Mouse (Mus musculus) megakaryocyte-erythroid progenitor cell, adult 5-6 weeks (primary cell): ENCODE results near the gene Atxn7l2. TPM values are rescaled to one million over a fixed set of nuclear protein-coding genes. Genes with fewer than 3 reads are reported as not detected.

Experiments
- total RNA-seq, 2 experiments: library from RNA; stranded (forward) in 1 of 2; stranded (reverse) in 1 of 2; fragments of 200-1000, 215-1000 nt in 1 of 2; fragments of >200 nt in 1 of 2; fragmentation: Nextera tagmentation in 1 of 2; gene quantifications; 2 replicates each; pipeline ENCODE4 v1.2.3; 2014 to 2017

Atxn7l2 gene
- total RNA-seq, 2 experiments from 2014 or later = 3.2 to 8.3 TPM

Other genes starting within 250 kb of the Atxn7l2 start
- not detected in 2 replicates for gene Gstm3, start 241.7 kb downstream of the Atxn7l2 start, total RNA-seq (2014; fragmentation: Nextera tagmentation)
- not detected in 2 replicates for gene Gstm3, start 241.7 kb downstream of the Atxn7l2 start, total RNA-seq (2017)
- gene Gstm2, start 224.5 kb downstream of the Atxn7l2 start, total RNA-seq (2014; fragmentation: Nextera tagmentation) = not detected in 2 replicates
- 1.5 and 2.6 TPM in 2 replicates for gene Gstm2, start 224.5 kb downstream of the Atxn7l2 start, total RNA-seq (2017)
- gene Gstm1, start 193.0 kb downstream of the Atxn7l2 start, total RNA-seq (2014; fragmentation: Nextera tagmentation) = 9.1 and 18.8 TPM in 2 replicates
- gene Gstm1, start 193.0 kb downstream of the Atxn7l2 start, total RNA-seq (2017) = 8.4 and 14.7 TPM in 2 replicates
- 2.8 and 3.6 TPM in 2 replicates for gene Gstm4, start 166.0 kb downstream of the Atxn7l2 start, total RNA-seq (2014; fragmentation: Nextera tagmentation)
- 1.7 and 2.9 TPM in 2 replicates for gene Gstm4, start 166.0 kb downstream of the Atxn7l2 start, total RNA-seq (2017)
- 56.9 and 63.8 TPM in 2 replicates for gene Ampd2, start 124.3 kb downstream of the Atxn7l2 start, total RNA-seq (2014; fragmentation: Nextera tagmentation)
- 23.8 and 41.6 TPM in 2 replicates for gene Ampd2, start 124.3 kb downstream of the Atxn7l2 start, total RNA-seq (2017)
- gene Gnat2, start 118.1 kb downstream of the Atxn7l2 start, total RNA-seq (2014; fragmentation: Nextera tagmentation) = 0.64 TPM in 1 of 2 replicates, not detected in the other
- 1.7 TPM in 1 of 2 replicates, not detected in the other for gene Gnat2, start 118.1 kb downstream of the Atxn7l2 start, total RNA-seq (2017)
- gene Gnai3, start 64.8 kb downstream of the Atxn7l2 start, total RNA-seq (2014; fragmentation: Nextera tagmentation) = 59.5 and 66.7 TPM in 2 replicates
- 114 and 126 TPM in 2 replicates for gene Gnai3, start 64.8 kb downstream of the Atxn7l2 start, total RNA-seq (2017)
- not detected in 2 replicates for gene Gpr61, start 56.1 kb downstream of the Atxn7l2 start, total RNA-seq (2014; fragmentation: Nextera tagmentation)
- gene Gpr61, start 56.1 kb downstream of the Atxn7l2 start, total RNA-seq (2017) = not detected in 2 replicates
- 1.3 and 2.3 TPM in 2 replicates for gene Amigo1, start 24.6 kb downstream of the Atxn7l2 start, total RNA-seq (2014; fragmentation: Nextera tagmentation)
- 0.66 and 1.9 TPM in 2 replicates for gene Amigo1, start 24.6 kb downstream of the Atxn7l2 start, total RNA-seq (2017)
- gene Cyb561d1, start 9.7 kb downstream of the Atxn7l2 start, total RNA-seq (2014; fragmentation: Nextera tagmentation) = 3.8 and 5.0 TPM in 2 replicates
- gene Cyb561d1, start 9.7 kb downstream of the Atxn7l2 start, total RNA-seq (2017) = 3.5 and 4.6 TPM in 2 replicates
- gene Sypl2, start 15.7 kb upstream of the Atxn7l2 start, total RNA-seq (2014; fragmentation: Nextera tagmentation) = not detected in 2 replicates
- gene Sypl2, start 15.7 kb upstream of the Atxn7l2 start, total RNA-seq (2017) = not detected in 2 replicates
- 223 and 248 TPM in 2 replicates for gene Psma5, start 46.0 kb upstream of the Atxn7l2 start, total RNA-seq (2014; fragmentation: Nextera tagmentation)
- 358 and 414 TPM in 2 replicates for gene Psma5, start 46.0 kb upstream of the Atxn7l2 start, total RNA-seq (2017)
- 4.5 and 7.6 TPM in 2 replicates for gene Sort1, start 73.1 kb upstream of the Atxn7l2 start, total RNA-seq (2014; fragmentation: Nextera tagmentation)
- gene Sort1, start 73.1 kb upstream of the Atxn7l2 start, total RNA-seq (2017) = 5.8 and 7.7 TPM in 2 replicates
- gene Mybphl, start 154.0 kb upstream of the Atxn7l2 start, total RNA-seq (2014; fragmentation: Nextera tagmentation) = not detected in 2 replicates
- not detected in 2 replicates for gene Mybphl, start 154.0 kb upstream of the Atxn7l2 start, total RNA-seq (2017)
- gene Psrc1, start 172.9 kb upstream of the Atxn7l2 start, total RNA-seq (2014; fragmentation: Nextera tagmentation) = 34.4 and 34.9 TPM in 2 replicates
- 13.6 and 24.9 TPM in 2 replicates for gene Psrc1, start 172.9 kb upstream of the Atxn7l2 start, total RNA-seq (2017)
- gene Celsr2, start 204.6 kb upstream of the Atxn7l2 start, total RNA-seq (2014; fragmentation: Nextera tagmentation) = 1.8 and 6.5 TPM in 2 replicates
- gene Celsr2, start 204.6 kb upstream of the Atxn7l2 start, total RNA-seq (2017) = 0.42 and 2.3 TPM in 2 replicates
- 58.8 and 69.7 TPM in 2 replicates for gene Sars, start 234.3 kb upstream of the Atxn7l2 start, total RNA-seq (2014; fragmentation: Nextera tagmentation)
- gene Sars, start 234.3 kb upstream of the Atxn7l2 start, total RNA-seq (2017) = 456 and 521 TPM in 2 replicates